Mouse (Mus musculus) CH12.LX (cell line): ENCODE results near the gene Tbc1d7. TPM values are rescaled to one million over a fixed set of nuclear protein-coding genes. Genes with fewer than 3 reads are reported as not detected.

ENCODE experiments used
- DNase-seq: peaks from one replicate; pipeline ENCODE4 v3.0.0-alpha.2; 2013; ENCODE audit errors: extremely low read depth
- H3K27ac ChIP-seq: 2 replicates; pipeline ENCODE4 v1.5.1; 2012; ENCODE audit warnings: low read depth, mild to moderate bottlenecking, control low read depth, moderate library complexity; ENCODE audit not compliant: insufficient read depth
- H3K27me3 ChIP-seq: replicated peaks from 2 replicates; pipeline ENCODE3; 2012; ENCODE audit warnings: inconsistent platforms
- H3K36me3 ChIP-seq, 2 experiments: replicated peaks in 1 of 2; 2 replicates each; pipeline versions ENCODE3 to v1.6.1; 2012; ENCODE audit warnings: inconsistent platforms in 1 of 2, low read length in 1 of 2, mild to moderate bottlenecking in 1 of 2, mixed read lengths in 1 of 2, moderate library complexity in 1 of 2; ENCODE audit not compliant: control insufficient read depth in 1 of 2, insufficient read depth in 1 of 2
- H3K4me1 ChIP-seq, 2 experiments: 2 replicates each; pipeline ENCODE4 v1.6.1; 2012; ENCODE audit warnings: inconsistent platforms in 1 of 2, moderate library complexity in 1 of 2; ENCODE audit not compliant: insufficient read depth in 2 of 2, control insufficient read depth in 1 of 2
- H3K4me2 ChIP-seq: 2 replicates; pipeline ENCODE4 v1.6.1; 2012; ENCODE audit warnings: low read depth, mild to moderate bottlenecking, control low read depth; ENCODE audit not compliant: poor library complexity, insufficient read depth, severe bottlenecking
- H3K4me3 ChIP-seq, 3 experiments: fragments of 150-350 bp in 1 of 3; sonication (generic) in 1 of 3; replicated peaks in 1 of 3; 2 replicates each; pipeline versions ENCODE3 to v1.5.1; 2011 to 2012; ENCODE audit warnings: low read depth in 2 of 3, low read length in 2 of 3, mild to moderate bottlenecking in 2 of 3, moderate library complexity in 2 of 3, control low read depth in 1 of 3, improper control_type of control experiment in 1 of 3, inconsistent platforms in 1 of 3, mixed read lengths in 1 of 3; ENCODE audit not compliant: poor library complexity in 1 of 3
- H3K79me2 ChIP-seq: replicated peaks from 2 replicates; pipeline ENCODE4 v1.6.1; 2012; ENCODE audit warnings: mild to moderate bottlenecking, moderate library complexity; ENCODE audit not compliant: control insufficient read depth, poor library complexity, insufficient read depth, severe bottlenecking; ENCODE audit errors: extremely low read depth
- H3K9ac ChIP-seq: 2 replicates; pipeline ENCODE4 v1.6.1; 2012; ENCODE audit warnings: low read depth, mild to moderate bottlenecking, control low read depth, moderate library complexity; ENCODE audit not compliant: insufficient read depth
- H3K9me3 ChIP-seq: replicated peaks from 2 replicates; pipeline ENCODE3; 2012; ENCODE audit warnings: low read length, inconsistent platforms, mixed read lengths
- E2F4 ChIP-seq: IDR thresholded peaks from 2 replicates; pipeline ENCODE4 v1.6.1; 2011; ENCODE audit warnings: low read depth, low read length, improper control_type of control experiment; ENCODE audit not compliant: insufficient replicate concordance
- HCFC1 ChIP-seq: IDR thresholded peaks from 2 replicates; pipeline ENCODE4 v1.6.1; 2012; ENCODE audit warnings: low read depth, mild to moderate bottlenecking, inconsistent platforms, low read length, improper control_type of control experiment
- JUND ChIP-seq: conservative IDR thresholded peaks from 2 replicates; pipeline ENCODE4 v1.6.1; 2011; ENCODE audit warnings: low read depth, low read length, improper control_type of control experiment
- KAT2A ChIP-seq: IDR thresholded peaks from 2 replicates; pipeline ENCODE4 v1.6.1; 2012; ENCODE audit warnings: low read length, improper control_type of control experiment, inconsistent platforms; ENCODE audit not compliant: insufficient replicate concordance
- MAX ChIP-seq: IDR thresholded peaks from 2 replicates; pipeline ENCODE4 v1.6.1; 2011; ENCODE audit warnings: low read length, improper control_type of control experiment
- MYC ChIP-seq: IDR thresholded peaks from 2 replicates; pipeline ENCODE4 v1.6.1; 2011; ENCODE audit warnings: low read depth, mild to moderate bottlenecking, improper control_type of control experiment, low read length
- PAX5 ChIP-seq: IDR thresholded peaks from 2 replicates; pipeline ENCODE4 v1.6.1; 2012; ENCODE audit warnings: low read length, inconsistent platforms, mixed read lengths
- RCOR1 ChIP-seq: conservative IDR thresholded peaks from 2 replicates; pipeline ENCODE4 v1.6.1; 2012; ENCODE audit warnings: low read depth, mild to moderate bottlenecking, inconsistent platforms, low read length, improper control_type of control experiment
- TCF12 ChIP-seq: IDR thresholded peaks from 2 replicates; pipeline ENCODE4 v1.6.1; 2014; ENCODE audit warnings: low read depth, mild to moderate bottlenecking, inconsistent platforms, low read length, improper control_type of control experiment
- USF1 ChIP-seq: IDR thresholded peaks from 2 replicates; pipeline ENCODE4 v1.6.1; 2014; ENCODE audit warnings: low read depth, mild to moderate bottlenecking, inconsistent platforms, low read length, improper control_type of control experiment
- ZKSCAN1 ChIP-seq: IDR thresholded peaks from 2 replicates; pipeline ENCODE4 v1.6.1; 2012; ENCODE audit warnings: low read depth, inconsistent platforms, low read length, improper control_type of control experiment, borderline replicate concordance
- dilution Hi-C: fragments of 300-500 bp; cut with MboI; formaldehyde crosslinking; loops from 2 replicates; pipeline ENCODE4 v1.14.3; 2020; ENCODE audit warnings: low sequenced_read_pairs; ENCODE audit not compliant: extremely low pct_unique_long_range_greater_than_20kb, extremely low pct_ligation_motif_present
- in situ Hi-C: fragments of 300-500 bp; cut with MboI; formaldehyde crosslinking; loops from 3 replicates; pipeline ENCODE4 v1.14.3; 2019; ENCODE audit warnings: low sequenced_read_pairs, low pct_ligation_motif_present, low pct_unique_long_range_greater_than_20kb, mixed read lengths
- polyA plus RNA-seq: library from polyadenylated mRNA; unstranded; fragments of >175 nt; gene quantifications from 2 replicates; pipeline ENCODE4 v1.2.1, GENCODE M21; 2012; ENCODE audit warnings: low read depth; ENCODE audit not compliant: insufficient read length
- total RNA-seq, 2 experiments: library from RNA; depleted of rRNA; stranded (reverse); fragments of 300-350 nt in 1 of 2; fragments of >200 nt in 1 of 2; gene quantifications; 2 replicates each; pipeline ENCODE4 v1.2.3; 2012 to 2014

The Tbc1d7 gene
- total and polyA plus RNA-seq, 3 experiments: 19.5 to 37.3 (median 20.2) TPM

GRCm38 (mm10) chr13:43215994-43216706 is 44.8 kb upstream of the Tbc1d7 start:
- Histone ChIP-seq H3K27me3 (peaks cover 6% of the 10 kb centered on the region), H3K9ac (no peak overlapping the region), H3K4me3 (no peak overlapping the region), H3K27ac (no peak overlapping the region), H3K9me3 (no peaks in the 10 kb centered on the region), H3K79me2 (no peaks in the 10 kb centered on the region), H3K36me3 (no peaks in the 10 kb centered on the region), H3K4me1 (peaks cover 3 to 28% of the 10 kb centered on the region in 2 experiments; a peak in 2 of 4 replicates), H3K4me2 (no peak overlapping the region)
- DNase-seq: no peak
- TF ChIP-seq MAX (no peak), HCFC1 (no peak), USF1 (no peak), TCF12 (no peak), ZKSCAN1 (no peak), PAX5 (no peak), E2F4 (no peak)
- dilution Hi-C loops: no loop called here
- in situ Hi-C loops: no loop called here

GRCm38 (mm10) chr13:43215144-43215993 is 44.1 kb upstream of the Tbc1d7 start:
- no peak overlapping the region for H3K9ac ChIP-seq
- dilution Hi-C loops: no loop called here
- H3K36me3 ChIP-seq: no peaks in the 10 kb centered on the region
- H3K4me2 ChIP-seq: peak overlapping the region; percentile 25; the same call in 1 of the 2 replicates
- no peak overlapping the region for H3K27ac ChIP-seq
- in situ Hi-C loops: no loop called here
- H3K9me3 ChIP-seq: no peaks in the 10 kb centered on the region
- peaks cover 9% of the 10 kb centered on the region for H3K27me3 ChIP-seq
- peak; percentile 17 for DNase-seq
- H3K4me3 ChIP-seq: no peak overlapping the region
- no peak for TF ChIP-seq MAX
- no peak for TF ChIP-seq MYC
- no peak for TF ChIP-seq RCOR1
- no peak for TF ChIP-seq KAT2A
- TF ChIP-seq JUND: no peak
- H3K79me2 ChIP-seq: no peaks in the 10 kb centered on the region
- peaks cover 3 to 35% of the 10 kb centered on the region in 2 experiments; a peak in 2 of 4 replicates for H3K4me1 ChIP-seq
